Mouse (Mus musculus): ENCODE measurements around the gene Reps2. TPM values are rescaled to one million over a fixed set of nuclear protein-coding genes. Genes with fewer than 3 reads are reported as not detected.

Reps2 gene
- total and polyA plus RNA-seq, 2 experiments from 2014 or later = 2.4 to 10.9 TPM

DNA sequence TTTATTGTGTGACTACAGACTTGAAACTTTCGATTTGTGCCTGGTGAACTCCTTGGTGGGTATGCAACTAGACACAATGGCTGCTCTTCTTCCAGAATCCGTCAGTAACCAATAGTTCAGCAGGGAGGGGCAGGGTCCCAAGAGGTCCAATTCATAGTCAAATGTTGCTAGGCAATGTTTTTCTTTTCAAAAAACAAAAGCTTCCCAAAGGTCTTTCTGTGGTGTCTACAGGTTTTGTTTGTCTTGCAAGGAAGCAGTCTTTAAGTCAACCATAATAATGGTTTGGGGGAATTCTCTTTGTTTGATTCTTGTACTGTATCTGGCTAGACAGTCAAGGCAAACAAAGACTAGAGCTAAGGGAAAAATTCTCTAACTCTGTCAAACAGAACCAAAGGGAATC lies 138.3 kb downstream of the Reps2 start:
- WGBS = 29% methylated on average over 2 of the region's 2 CpGs
- ATAC-seq (no peak), DNase-seq (ENCODE audit: low spot score) (no peak)
- Histone ChIP-seq H3K4me3 (ENCODE audit: low read length) (no peak overlapping the region), H3K4me1 (ENCODE audit: insufficient read depth, low read length) (no peaks in the 10 kb centered on the region), H3K36me3 (ENCODE audit: insufficient read depth, low read length) (no peaks in the 10 kb centered on the region), H3K9ac (replicated peaks; ENCODE audit: low read length) (no peak overlapping the region), H3K9me3 (ENCODE audit: low read length) (no peaks in the 10 kb centered on the region), H3K4me2 (ENCODE audit: low read depth, low read length) (no peak overlapping the region), H3K27ac (no peak overlapping the region), H3K27me3 (ENCODE audit: insufficient read depth, low read length) (no peaks in the 10 kb centered on the region)
- TF ChIP-seq CTCF (IDR thresholded peaks at IDR 0.05; ENCODE audit: low read depth) = no peak

DNA sequence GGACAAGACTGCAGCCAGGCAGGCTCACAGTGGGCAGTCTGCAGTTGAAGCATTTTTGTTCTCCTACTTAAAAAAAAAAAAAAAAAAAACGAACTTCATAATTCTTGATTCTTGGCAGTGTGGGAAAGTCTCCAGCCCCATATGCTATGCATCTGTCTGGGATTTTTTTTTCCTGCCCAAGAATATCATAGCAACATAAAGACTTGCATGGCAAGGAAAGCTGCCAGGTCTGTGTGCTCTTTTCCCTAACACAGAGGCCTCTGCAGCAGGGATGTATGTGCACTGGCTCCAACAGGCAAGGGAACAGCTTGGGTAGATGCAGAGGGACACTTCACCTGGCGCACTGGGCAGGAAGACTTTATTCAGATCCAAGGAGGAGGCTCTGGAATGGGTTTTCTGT lies 140.0 kb downstream of the Reps2 start:
- Histone ChIP-seq H3K9me3 (ENCODE audit: low read length) (no peaks in the 10 kb centered on the region), H3K4me3 (ENCODE audit: low read length) (no peak overlapping the region), H3K36me3 (ENCODE audit: insufficient read depth, low read length) (no peaks in the 10 kb centered on the region), H3K4me2 (ENCODE audit: low read depth, low read length) (no peak overlapping the region), H3K27me3 (ENCODE audit: insufficient read depth, low read length) (no peaks in the 10 kb centered on the region), H3K9ac (replicated peaks; ENCODE audit: low read length) (no peak overlapping the region), H3K4me1 (ENCODE audit: insufficient read depth, low read length) (no peaks in the 10 kb centered on the region), H3K27ac (no peak overlapping the region)
- no peak for TF ChIP-seq CTCF (IDR thresholded peaks at IDR 0.05; ENCODE audit: low read depth)
- DNase-seq (ENCODE audit: low spot score) (no peak), ATAC-seq (no peak)
- 33% methylated on average over 2 of the region's 2 CpGs for WGBS

DNA sequence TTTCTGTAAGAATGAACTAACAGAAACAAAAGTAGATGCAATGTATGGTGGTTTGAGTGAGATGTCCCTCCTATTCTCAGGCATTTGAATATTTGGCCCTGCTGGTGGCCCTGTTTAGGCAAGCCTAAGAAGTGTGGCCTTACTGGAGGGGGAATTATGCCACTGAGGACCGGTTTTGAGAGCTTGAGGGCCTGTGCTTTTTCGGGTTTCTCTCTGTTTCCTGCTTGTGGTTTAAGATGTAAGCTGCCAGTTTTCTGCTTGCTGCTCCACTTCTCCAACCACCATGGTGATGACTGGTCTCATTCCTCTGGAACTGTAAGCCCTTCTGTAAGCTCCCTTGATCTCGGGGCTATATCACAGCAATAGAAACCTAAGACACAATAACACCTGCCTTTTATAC lies 142.5 kb downstream of the Reps2 start:
- no peaks in the 10 kb centered on the region for H3K9me3 ChIP-seq (ENCODE audit: low read length)
- no peak overlapping the region for H3K4me2 ChIP-seq (ENCODE audit: low read depth, low read length)
- H3K27ac ChIP-seq = no peak overlapping the region
- H3K4me3 ChIP-seq (ENCODE audit: low read length) = no peak overlapping the region
- ATAC-seq = no peak
- no peak overlapping the region for H3K9ac ChIP-seq (replicated peaks; ENCODE audit: low read length)
- no peaks in the 10 kb centered on the region for H3K27me3 ChIP-seq (ENCODE audit: insufficient read depth, low read length)
- 74% methylated on average over 3 of the region's 3 CpGs for WGBS
- no peaks in the 10 kb centered on the region for H3K4me1 ChIP-seq (ENCODE audit: insufficient read depth, low read length)
- no peak for DNase-seq (ENCODE audit: low spot score)
- TF ChIP-seq CTCF (IDR thresholded peaks at IDR 0.05; ENCODE audit: low read depth) = no peak
- no peaks in the 10 kb centered on the region for H3K36me3 ChIP-seq (ENCODE audit: insufficient read depth, low read length)

DNA sequence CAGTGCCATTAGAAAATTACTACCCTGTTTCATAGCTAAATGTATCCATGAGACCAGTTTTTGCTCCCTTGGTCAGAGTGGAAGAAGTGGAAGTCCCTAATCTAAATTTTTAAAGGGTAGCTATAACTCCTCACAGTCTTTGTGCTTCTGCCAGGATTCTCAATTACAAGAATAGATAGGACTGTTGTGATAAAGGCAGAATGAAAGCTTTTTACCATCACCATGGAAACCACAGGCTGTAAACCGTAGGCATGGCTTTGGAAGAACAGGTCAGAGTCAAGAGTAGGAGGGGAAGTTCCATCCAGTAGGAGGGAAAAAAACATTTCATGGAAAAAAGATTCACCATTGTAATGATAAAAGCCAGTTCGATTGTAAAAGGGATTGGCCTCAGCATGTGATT lies 147.0 kb downstream of the Reps2 start:
- Histone ChIP-seq H3K4me1 (ENCODE audit: insufficient read depth, low read length) (no peaks in the 10 kb centered on the region), H3K4me2 (ENCODE audit: low read depth, low read length) (no peak overlapping the region), H3K36me3 (ENCODE audit: insufficient read depth, low read length) (no peaks in the 10 kb centered on the region), H3K27ac (no peak overlapping the region), H3K9me3 (ENCODE audit: low read length) (no peaks in the 10 kb centered on the region), H3K27me3 (ENCODE audit: insufficient read depth, low read length) (no peaks in the 10 kb centered on the region; the same call in 1 of the 2 replicates), H3K9ac (replicated peaks; ENCODE audit: low read length) (no peak overlapping the region), H3K4me3 (ENCODE audit: low read length) (no peak overlapping the region)
- no peak for TF ChIP-seq CTCF (IDR thresholded peaks at IDR 0.05; ENCODE audit: low read depth)
- ATAC-seq (no peak), DNase-seq (ENCODE audit: low spot score) (no peak)
- WGBS = 52% methylated on average over 2 of the region's 2 CpGs

DNA sequence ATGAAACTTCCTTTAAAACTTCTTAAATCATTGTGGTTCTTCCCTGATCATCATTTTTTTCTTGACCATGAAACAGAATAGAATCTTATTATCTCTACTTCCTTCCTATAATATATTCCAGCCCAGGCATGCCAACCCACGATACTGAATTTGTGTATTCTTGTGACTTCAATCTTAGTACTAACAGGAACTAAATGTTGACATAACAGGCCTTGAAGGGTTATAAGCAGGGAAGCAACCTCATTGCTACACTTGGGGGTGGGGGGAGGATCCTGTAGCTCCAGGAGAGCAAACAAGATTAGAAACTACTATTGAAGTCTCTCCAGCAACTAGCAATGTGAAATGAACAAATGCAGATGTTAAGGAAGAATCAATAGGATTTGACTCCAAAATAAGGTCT lies 154.8 kb downstream of the Reps2 start:
- Histone ChIP-seq H3K27me3 (ENCODE audit: insufficient read depth, low read length) (no peaks in the 10 kb centered on the region; the same call in 1 of the 2 replicates), H3K4me2 (ENCODE audit: low read depth, low read length) (no peak overlapping the region), H3K4me1 (ENCODE audit: insufficient read depth, low read length) (no peaks in the 10 kb centered on the region), H3K9me3 (ENCODE audit: low read length) (no peaks in the 10 kb centered on the region), H3K36me3 (ENCODE audit: insufficient read depth, low read length) (no peaks in the 10 kb centered on the region), H3K4me3 (ENCODE audit: low read length) (no peak overlapping the region), H3K27ac (no peak overlapping the region), H3K9ac (replicated peaks; ENCODE audit: low read length) (no peak overlapping the region)
- TF ChIP-seq CTCF (IDR thresholded peaks at IDR 0.05; ENCODE audit: low read depth) = no peak
- 89% methylated on average over 1 of the region's 1 CpGs for WGBS
- DNase-seq (ENCODE audit: low spot score) = no peak
- ATAC-seq = no peak

DNA sequence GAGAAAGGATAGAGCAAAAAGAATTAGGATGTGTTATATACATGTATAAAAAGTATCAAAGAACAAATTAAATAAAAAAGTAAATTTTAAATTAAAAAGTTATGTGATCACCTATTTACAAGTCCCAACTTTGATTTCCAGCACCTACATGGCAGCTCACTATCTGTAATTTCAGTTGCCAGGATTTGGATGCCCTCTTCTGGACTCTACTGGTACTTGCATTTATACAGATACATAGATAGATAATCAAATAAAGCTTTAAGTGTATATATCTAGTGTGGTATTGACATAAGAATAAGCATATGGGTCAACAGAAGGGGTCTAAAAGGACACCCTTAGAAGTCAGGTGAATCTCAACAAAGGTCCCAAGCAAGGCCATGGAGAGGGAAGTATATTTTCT lies 155.7 kb downstream of the Reps2 start:
- ATAC-seq (no peak), DNase-seq (ENCODE audit: low spot score) (no peak)
- Histone ChIP-seq H3K4me3 (ENCODE audit: low read length) (no peak overlapping the region), H3K4me2 (ENCODE audit: low read depth, low read length) (no peak overlapping the region), H3K9ac (replicated peaks; ENCODE audit: low read length) (no peak overlapping the region), H3K36me3 (ENCODE audit: insufficient read depth, low read length) (no peaks in the 10 kb centered on the region), H3K9me3 (ENCODE audit: low read length) (no peaks in the 10 kb centered on the region), H3K27me3 (ENCODE audit: insufficient read depth, low read length) (no peaks in the 10 kb centered on the region), H3K4me1 (ENCODE audit: insufficient read depth, low read length) (no peaks in the 10 kb centered on the region), H3K27ac (no peak overlapping the region)
- peak; percentile 13; the same call in 1 of the 2 replicates for TF ChIP-seq CTCF (IDR thresholded peaks at IDR 0.05; ENCODE audit: low read depth)

DNA sequence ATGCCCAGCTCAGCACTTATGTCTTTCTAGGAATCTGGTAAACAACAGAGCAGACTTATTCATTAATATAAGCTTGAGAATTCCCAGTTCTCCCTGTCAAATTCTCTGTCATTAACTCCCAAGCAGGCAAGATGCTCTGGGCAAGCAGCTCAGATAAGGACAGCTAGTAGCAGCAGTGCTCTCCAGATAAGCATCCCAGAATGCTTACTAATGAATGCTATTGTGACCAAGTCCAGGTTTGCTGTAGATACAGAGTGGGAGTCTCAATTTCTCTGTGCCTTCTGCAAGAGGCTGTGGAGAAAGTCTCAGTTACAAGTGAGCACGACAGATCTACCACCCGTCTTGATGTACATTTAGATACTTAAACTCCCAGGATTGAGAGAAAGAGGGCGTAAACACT lies 173.2 kb downstream of the Reps2 start:
- ATAC-seq = no peak
- WGBS = 91% methylated on average over 3 of the region's 3 CpGs
- H3K36me3 ChIP-seq (ENCODE audit: insufficient read depth, low read length) = no peaks in the 10 kb centered on the region
- no peak overlapping the region for H3K4me3 ChIP-seq (ENCODE audit: low read length)
- H3K27ac ChIP-seq = no peak overlapping the region
- no peak for TF ChIP-seq CTCF (IDR thresholded peaks at IDR 0.05; ENCODE audit: low read depth)
- H3K4me2 ChIP-seq (ENCODE audit: low read depth, low read length) = no peak overlapping the region
- no peaks in the 10 kb centered on the region for H3K4me1 ChIP-seq (ENCODE audit: insufficient read depth, low read length)
- no peaks in the 10 kb centered on the region for H3K27me3 ChIP-seq (ENCODE audit: insufficient read depth, low read length)
- no peak overlapping the region for H3K9ac ChIP-seq (replicated peaks; ENCODE audit: low read length)
- no peaks in the 10 kb centered on the region for H3K9me3 ChIP-seq (ENCODE audit: low read length)
- no peak for DNase-seq (ENCODE audit: low spot score)

Measured in hindbrain, postnatal 0 days (tissue).